Mouse (Mus musculus) CH12.LX (cell line): ENCODE measurements around the gene Colgalt2. TPM values are rescaled to one million over a fixed set of nuclear protein-coding genes. Genes with fewer than 3 reads are reported as not detected.
"Not testable (repeated sequence)": the region's sequence is repeated elsewhere in the genome, so short reads cannot be mapped to it uniquely, and the experiment has no call there.

Source experiments
- DNase-seq: peaks from one replicate; pipeline ENCODE4 v3.0.0-alpha.2; 2013; ENCODE audit errors: extremely low read depth
- H3K27ac ChIP-seq: 2 replicates; pipeline ENCODE4 v1.5.1; 2012; ENCODE audit warnings: low read depth, mild to moderate bottlenecking, control low read depth, moderate library complexity; ENCODE audit not compliant: insufficient read depth
- H3K27me3 ChIP-seq: replicated peaks from 2 replicates; pipeline ENCODE3; 2012; ENCODE audit warnings: inconsistent platforms
- H3K36me3 ChIP-seq, 2 experiments: replicated peaks in 1 of 2; 2 replicates each; pipeline versions ENCODE3 to v1.6.1; 2012; ENCODE audit warnings: inconsistent platforms in 1 of 2, low read length in 1 of 2, mild to moderate bottlenecking in 1 of 2, mixed read lengths in 1 of 2, moderate library complexity in 1 of 2; ENCODE audit not compliant: control insufficient read depth in 1 of 2, insufficient read depth in 1 of 2
- H3K4me1 ChIP-seq, 2 experiments: 2 replicates each; pipeline ENCODE4 v1.6.1; 2012; ENCODE audit warnings: inconsistent platforms in 1 of 2, moderate library complexity in 1 of 2; ENCODE audit not compliant: insufficient read depth in 2 of 2, control insufficient read depth in 1 of 2
- H3K4me2 ChIP-seq: 2 replicates; pipeline ENCODE4 v1.6.1; 2012; ENCODE audit warnings: low read depth, mild to moderate bottlenecking, control low read depth; ENCODE audit not compliant: poor library complexity, insufficient read depth, severe bottlenecking
- H3K4me3 ChIP-seq, 3 experiments: fragments of 150-350 bp in 1 of 3; sonication (generic) in 1 of 3; replicated peaks in 1 of 3; 2 replicates each; pipeline versions ENCODE3 to v1.5.1; 2011 to 2012; ENCODE audit warnings: low read depth in 2 of 3, low read length in 2 of 3, mild to moderate bottlenecking in 2 of 3, moderate library complexity in 2 of 3, control low read depth in 1 of 3, improper control_type of control experiment in 1 of 3, inconsistent platforms in 1 of 3, mixed read lengths in 1 of 3; ENCODE audit not compliant: poor library complexity in 1 of 3
- H3K79me2 ChIP-seq: replicated peaks from 2 replicates; pipeline ENCODE4 v1.6.1; 2012; ENCODE audit warnings: mild to moderate bottlenecking, moderate library complexity; ENCODE audit not compliant: control insufficient read depth, poor library complexity, insufficient read depth, severe bottlenecking; ENCODE audit errors: extremely low read depth
- H3K9ac ChIP-seq: 2 replicates; pipeline ENCODE4 v1.6.1; 2012; ENCODE audit warnings: low read depth, mild to moderate bottlenecking, control low read depth, moderate library complexity; ENCODE audit not compliant: insufficient read depth
- H3K9me3 ChIP-seq: replicated peaks from 2 replicates; pipeline ENCODE3; 2012; ENCODE audit warnings: low read length, inconsistent platforms, mixed read lengths
- BHLHE40 ChIP-seq: IDR thresholded peaks from 2 replicates; pipeline ENCODE4 v1.6.1; 2011; ENCODE audit warnings: mild to moderate bottlenecking, low read depth, low read length, improper control_type of control experiment
- CHD2 ChIP-seq: IDR thresholded peaks from 2 replicates; pipeline ENCODE4 v1.6.1; 2011; ENCODE audit warnings: low read length, improper control_type of control experiment
- E2F4 ChIP-seq: IDR thresholded peaks from 2 replicates; pipeline ENCODE4 v1.6.1; 2011; ENCODE audit warnings: low read depth, low read length, improper control_type of control experiment; ENCODE audit not compliant: insufficient replicate concordance
- MAFK ChIP-seq: IDR thresholded peaks from 2 replicates; pipeline ENCODE4 v1.6.1; 2011; ENCODE audit warnings: low read length, improper control_type of control experiment; ENCODE audit not compliant: insufficient replicate concordance
- MEF2A ChIP-seq: IDR thresholded peaks from 2 replicates; pipeline ENCODE4 v1.6.1; 2014; ENCODE audit warnings: low read depth, mild to moderate bottlenecking, inconsistent platforms, low read length, improper control_type of control experiment, borderline replicate concordance
- MXI1 ChIP-seq: IDR thresholded peaks from 2 replicates; pipeline ENCODE4 v1.6.1; 2011; ENCODE audit warnings: mild to moderate bottlenecking, low read depth, low read length, improper control_type of control experiment
- MYC ChIP-seq: IDR thresholded peaks from 2 replicates; pipeline ENCODE4 v1.6.1; 2011; ENCODE audit warnings: low read depth, mild to moderate bottlenecking, improper control_type of control experiment, low read length
- POLR2A ChIP-seq: IDR thresholded peaks from 2 replicates; pipeline ENCODE4 v1.6.1; 2011; ENCODE audit warnings: low read depth, mild to moderate bottlenecking, improper control_type of control experiment, low read length
- POLR2AphosphoS2 ChIP-seq: IDR thresholded peaks from 2 replicates; pipeline ENCODE4 v1.6.1; 2011; ENCODE audit warnings: low read depth, low read length, improper control_type of control experiment
- TBP ChIP-seq: conservative IDR thresholded peaks from 2 replicates; pipeline ENCODE4 v1.6.1; 2011; ENCODE audit warnings: low read depth, low read length, improper control_type of control experiment
- dilution Hi-C: fragments of 300-500 bp; cut with MboI; formaldehyde crosslinking; loops from 2 replicates; pipeline ENCODE4 v1.14.3; 2020; ENCODE audit warnings: low sequenced_read_pairs; ENCODE audit not compliant: extremely low pct_unique_long_range_greater_than_20kb, extremely low pct_ligation_motif_present
- in situ Hi-C: fragments of 300-500 bp; cut with MboI; formaldehyde crosslinking; loops from 3 replicates; pipeline ENCODE4 v1.14.3; 2019; ENCODE audit warnings: low sequenced_read_pairs, low pct_ligation_motif_present, low pct_unique_long_range_greater_than_20kb, mixed read lengths
- polyA plus RNA-seq: library from polyadenylated mRNA; unstranded; fragments of >175 nt; gene quantifications from 2 replicates; pipeline ENCODE4 v1.2.1, GENCODE M21; 2012; ENCODE audit warnings: low read depth; ENCODE audit not compliant: insufficient read length
- total RNA-seq, 2 experiments: library from RNA; depleted of rRNA; stranded (reverse); fragments of 300-350 nt in 1 of 2; fragments of >200 nt in 1 of 2; gene quantifications; 2 replicates each; pipeline ENCODE4 v1.2.3; 2012 to 2014

The Colgalt2 gene
- total and polyA plus RNA-seq, 3 experiments: not detected

DNA sequence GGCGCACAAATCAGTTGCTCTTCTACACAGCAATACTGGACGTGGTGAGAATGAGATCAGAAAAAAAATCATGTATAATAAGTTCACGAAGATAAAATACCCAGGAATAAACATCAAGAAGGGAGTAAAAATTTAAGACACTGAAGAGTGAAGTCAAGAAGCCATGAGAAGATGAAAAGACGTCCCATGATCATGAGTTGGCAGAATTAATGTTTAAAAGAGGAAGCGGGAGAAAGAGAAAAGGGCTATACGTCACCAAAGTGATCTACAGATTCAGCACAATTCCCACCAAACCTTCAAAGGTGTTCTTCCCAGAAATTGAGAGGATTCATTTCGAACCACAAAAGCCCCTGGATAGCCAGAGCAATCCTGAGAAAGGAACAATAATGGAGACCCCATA is 30.2 kb downstream of the Colgalt2 start:
- H3K4me1 ChIP-seq: peaks cover 2 to 7% of the 10 kb centered on the region in 2 experiments; a peak in 3 of 4 replicates
- H3K79me2 ChIP-seq: no peaks in the 10 kb centered on the region
- TF ChIP-seq E2F4 (no peak), MAFK (peak; percentile 35; the same call in 1 of the 2 replicates)
- TF ChIP-seq, all 38 proteins: peak for 1
- no peak for DNase-seq
- Histone ChIP-seq H3K27ac (no peak overlapping the region), H3K4me3 (no peak overlapping the region), H3K27me3 (no peaks in the 10 kb centered on the region), H3K9me3 (no peaks in the 10 kb centered on the region), H3K4me2 (no peak overlapping the region), H3K36me3 (peaks cover 0 to 4% of the 10 kb centered on the region in 2 experiments), H3K9ac (no peak overlapping the region)
- dilution Hi-C loops (no loop called here), in situ Hi-C loops (no loop called here)

GRCm38 (mm10) chr1:152434166-152434565 is 34.5 kb downstream of the Colgalt2 start:
- Histone ChIP-seq H3K36me3 (peaks cover 0 to 6% of the 10 kb centered on the region in 2 experiments), H3K27ac (no peak overlapping the region), H3K4me3 (no peak overlapping the region), H3K4me1 (peaks cover 0 to 3% of the 10 kb centered on the region in 2 experiments; a peak in 1 of 4 replicates), H3K4me2 (no peak overlapping the region)
- dilution Hi-C loops: no loop called here
- TF ChIP-seq POLR2AphosphoS2 (no peak), MXI1 (no peak), BHLHE40 (no peak), CHD2 (no peak), MEF2A (no peak), MYC (no peak), E2F4 (no peak)
- TF ChIP-seq, all 38 proteins: peak for 0
- Histone ChIP-seq H3K9ac (no peak overlapping the region), H3K27me3 (no peaks in the 10 kb centered on the region), H3K9me3 (no peaks in the 10 kb centered on the region), H3K79me2 (no peaks in the 10 kb centered on the region)
- in situ Hi-C loops: no loop called here
- no peak for DNase-seq

- H3K4me1 ChIP-seq, H3K36me3 ChIP-seq, H3K27ac ChIP-seq, dilution Hi-C loops, DNase-seq, H3K27me3 ChIP-seq, in situ Hi-C loops, H3K9me3 ChIP-seq, H3K79me2 ChIP-seq: not testable (repeated sequence)
- Histone ChIP-seq H3K4me2 (peak overlapping the region; percentile 47), H3K9ac (0 out of 2 replicates have a peak overlapping the region, but pooled peaks have one; percentile 48), H3K4me3 (peak overlapping the region; percentile 32 to 71 (median 48))
- peak; percentile 52 for TF ChIP-seq POLR2A
- 0 out of 2 replicates have a peak, but pooled peaks have one; percentile 32 for TF ChIP-seq TBP
These were observed 37.9 kb downstream of the Colgalt2 start for GRCm38 (mm10) chr1:152437518-152437917.
